Mouse (Mus musculus): ENCODE results near the gene Rhobtb1.

GRCm38 (mm10) chr10:69152971-69153370 lies 1.7 kb downstream of the Rhobtb1 start:
- TF ChIP-seq POLR2A (IDR thresholded peaks at IDR 0.05; ENCODE audit: control insufficient read depth, low read depth, low read length) (no peak), CTCF (IDR thresholded peaks at IDR 0.05; ENCODE audit: control insufficient read depth, insufficient read depth, insufficient replicate concordance, low read depth, low read length) (no peak)

All from testis, adult 2 months (tissue).